Mouse (Mus musculus): ENCODE measurements around the gene Fkbp15.

GRCm38 (mm10) chr4:62376123-62376522, 15.8 kb upstream of the Fkbp15 start:
- no peak for TF ChIP-seq CTCF (conservative IDR thresholded peaks at IDR 0.05; ENCODE audit: insufficient read depth, insufficient read length, low read depth, low read length)
- no peak for TF ChIP-seq POLR2A (IDR thresholded peaks at IDR 0.05; ENCODE audit: low read depth, low read length)

All from kidney, adult 2 months (tissue).